Mouse (Mus musculus) stomach, postnatal 0 days (tissue): ENCODE results near the gene Cwc22.

ENCODE experiments used
- CTCF ChIP-seq: IDR thresholded peaks from 2 replicates; pipeline ENCODE4 v1.5.1; 2016; ENCODE audit warnings: antibody characterized with exemption, low read depth, mild to moderate bottlenecking, moderate library complexity
- EP300 ChIP-seq: optimal IDR thresholded peaks from 2 replicates; pipeline ENCODE3; 2016; ENCODE audit warnings: antibody characterized with exemption

- TF ChIP-seq CTCF (no peak), EP300 (no peak)
These were observed 32.9 kb upstream of the Cwc22 start for GRCm38 (mm10) chr2:77979081-77979480.
